Mouse (Mus musculus) frontal cortex, adult 2 months (tissue): ENCODE data around the gene Eloa. TPM values are rescaled to one million over a fixed set of nuclear protein-coding genes. Genes with fewer than 3 reads are reported as not detected.

Experiments
- DNase-seq, 2 experiments: peaks; one replicate each; pipeline ENCODE4 v3.0.0; 2022; ENCODE audit warnings: low spot score in 1 of 2; ENCODE audit errors: extremely low spot score in 1 of 2
- polyA plus RNA-seq: library from polyadenylated mRNA; depleted of rRNA; stranded (reverse); fragments of >200 nt; gene quantifications from 2 replicates; pipeline ENCODE4 v1.2.3, GENCODE M21; 2012

The Eloa gene
- polyA plus RNA-seq, 1 experiment = 20.4 TPM

DNA sequence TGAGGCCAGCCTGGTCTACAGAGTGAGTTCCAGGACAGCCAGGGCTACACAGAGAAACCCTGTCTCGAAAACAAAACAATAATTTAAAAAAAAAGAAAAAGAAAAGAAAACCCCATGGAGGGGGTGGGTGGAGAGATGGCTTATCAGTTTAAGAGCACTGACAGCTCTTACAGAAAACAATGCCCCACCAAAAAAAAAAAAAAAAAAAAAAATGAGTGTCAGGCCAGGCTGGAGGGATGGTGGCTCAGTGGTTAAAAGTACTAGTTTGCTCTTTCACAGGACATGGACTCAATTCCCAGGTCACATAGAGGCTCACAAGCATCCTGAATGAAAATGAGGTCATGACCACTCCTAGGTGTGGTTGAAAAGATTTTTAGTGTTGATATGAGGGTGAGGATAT, 11.7 kb upstream of the Eloa start:
- DNase-seq = no peak

DNA sequence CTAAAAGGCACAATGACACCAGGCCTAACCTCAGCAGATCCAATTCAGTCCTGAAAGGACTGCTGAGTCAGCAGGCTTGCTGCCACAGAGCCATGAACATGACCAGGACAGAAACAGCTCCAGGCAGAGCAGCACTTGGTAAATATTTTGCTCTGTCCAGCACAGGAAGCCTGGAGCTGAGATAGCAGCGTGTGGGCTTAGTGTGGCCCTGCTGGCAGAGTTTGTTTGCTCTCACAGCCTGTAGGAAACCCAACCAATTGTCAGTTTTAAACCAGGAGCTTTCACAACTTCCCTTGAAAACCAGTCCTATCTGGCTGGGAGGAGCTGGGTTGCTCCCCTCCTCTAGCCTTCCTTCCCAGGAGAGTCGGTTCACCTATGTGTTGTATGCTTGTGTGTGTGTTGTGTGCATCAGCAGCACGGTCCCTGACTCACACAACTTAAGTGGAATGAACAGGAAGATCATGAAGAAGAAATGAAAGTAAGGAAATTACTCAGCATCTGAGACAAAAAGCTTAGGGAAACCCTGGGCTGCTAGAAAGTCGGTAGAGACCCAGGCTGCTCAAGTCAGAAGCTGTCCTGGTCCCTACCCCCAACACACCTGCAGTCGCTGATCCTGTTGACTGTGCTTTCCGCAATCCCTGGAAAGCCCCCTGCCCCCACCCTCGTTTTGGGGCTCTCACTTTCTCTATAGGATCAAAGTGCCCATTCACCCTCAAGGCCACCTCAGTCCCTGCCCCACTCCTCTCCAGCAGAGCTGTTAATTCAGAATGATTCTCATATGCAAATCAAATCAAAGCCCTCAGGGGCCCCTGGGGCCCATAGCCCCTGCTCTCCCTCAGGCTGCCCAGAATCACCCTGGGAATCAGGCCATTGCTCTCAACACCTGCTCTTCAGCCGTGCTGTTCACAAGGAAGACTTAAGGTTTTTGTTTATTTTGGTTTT, 9.7 kb upstream of the Eloa start:
- no peak for DNase-seq

DNA sequence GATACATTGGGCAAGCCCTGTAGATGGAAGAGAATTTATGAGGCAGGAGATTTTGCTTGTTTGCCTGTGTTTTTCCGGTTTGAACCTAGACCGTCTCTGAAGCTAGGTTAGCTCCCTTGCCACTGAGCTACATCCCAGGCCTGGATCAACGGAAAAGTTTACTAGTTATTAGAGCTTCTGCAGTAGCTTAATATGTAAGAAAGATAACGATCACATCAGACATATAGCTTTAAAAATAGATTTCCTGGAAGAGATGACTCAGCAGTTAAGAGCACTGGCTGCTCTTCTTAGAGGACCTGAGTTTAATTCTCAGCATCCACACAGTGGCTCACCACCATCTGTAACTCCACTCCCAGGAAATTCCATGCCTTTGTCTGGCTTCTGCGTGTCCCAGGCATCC, 7.1 kb upstream of the Eloa start:
- no peak for DNase-seq

DNA sequence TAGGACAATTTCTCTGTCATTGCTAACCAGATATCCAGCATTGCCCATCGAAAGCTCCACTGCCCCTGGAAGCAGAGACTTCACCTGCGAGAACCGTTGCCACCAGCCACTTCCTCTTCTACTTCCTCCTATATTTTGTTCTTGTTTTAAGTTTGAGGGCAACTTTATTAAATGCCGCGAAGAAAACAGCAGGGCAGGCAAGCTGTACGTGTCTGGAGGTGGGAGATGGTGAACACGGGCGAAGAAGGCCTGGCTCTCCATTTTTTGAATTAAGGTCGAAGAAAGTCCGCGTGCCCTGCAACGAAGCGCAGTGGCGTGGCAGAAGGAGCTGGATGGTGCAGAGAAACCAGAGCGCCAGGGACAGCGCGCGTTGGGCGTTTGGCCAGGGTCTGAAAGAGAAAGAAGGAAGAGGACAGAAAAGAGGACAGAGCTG, 6.6 kb upstream of the Eloa start:
- DNase-seq = no peak

DNA sequence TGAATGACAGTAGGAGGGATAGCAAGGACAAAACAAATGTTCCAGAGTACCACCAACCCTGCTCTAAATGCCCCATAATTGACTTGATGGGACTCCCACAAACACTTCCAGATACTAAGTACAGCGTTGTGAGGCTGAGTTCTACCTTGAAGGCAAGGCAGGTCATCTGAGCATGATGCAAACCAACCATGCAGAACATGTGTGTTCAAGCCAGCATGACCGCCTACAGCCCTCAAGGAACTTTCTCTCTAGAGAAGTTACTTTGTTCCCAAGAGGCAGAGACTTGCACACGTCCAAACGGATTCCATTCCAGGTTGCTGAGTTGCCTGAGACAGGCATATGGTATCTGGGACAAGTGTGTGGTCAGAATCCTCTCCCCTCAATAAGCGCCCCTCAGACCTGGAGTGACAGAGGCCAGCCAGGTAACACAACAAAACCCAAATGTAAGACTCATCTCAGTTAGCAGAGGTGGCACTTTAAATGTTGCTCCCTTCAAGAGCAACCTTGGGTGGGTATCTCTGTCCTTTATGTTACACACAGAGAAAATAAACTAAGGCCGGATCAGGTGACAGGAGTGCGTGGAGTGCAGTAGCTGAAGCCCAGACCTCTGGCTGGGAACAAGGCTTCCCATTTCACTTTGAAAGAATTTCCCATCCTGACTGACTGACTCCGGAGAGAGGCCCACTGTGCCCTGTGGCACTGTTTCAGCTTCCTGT, 6.0 kb upstream of the Eloa start:
- no peak for DNase-seq

DNA sequence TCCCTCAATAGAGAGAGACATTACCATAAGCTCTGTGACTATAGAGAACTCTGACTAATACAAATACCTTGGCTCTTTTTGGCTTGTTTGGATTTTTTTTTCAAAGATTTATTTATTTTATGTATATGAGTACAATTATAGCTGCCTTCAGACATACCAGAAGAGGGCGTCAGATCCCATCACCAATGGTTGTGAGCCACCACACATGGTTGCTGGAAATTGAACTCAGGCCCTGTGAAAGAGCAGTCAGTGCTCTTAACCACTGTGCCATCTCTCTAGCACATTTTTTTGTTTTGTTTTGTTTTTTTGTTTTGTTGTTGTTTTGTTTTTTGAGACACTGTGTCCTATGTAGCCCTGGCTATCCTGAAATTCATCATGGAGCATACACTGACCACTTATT, 3.8 kb upstream of the Eloa start:
- DNase-seq = no peak

DNA sequence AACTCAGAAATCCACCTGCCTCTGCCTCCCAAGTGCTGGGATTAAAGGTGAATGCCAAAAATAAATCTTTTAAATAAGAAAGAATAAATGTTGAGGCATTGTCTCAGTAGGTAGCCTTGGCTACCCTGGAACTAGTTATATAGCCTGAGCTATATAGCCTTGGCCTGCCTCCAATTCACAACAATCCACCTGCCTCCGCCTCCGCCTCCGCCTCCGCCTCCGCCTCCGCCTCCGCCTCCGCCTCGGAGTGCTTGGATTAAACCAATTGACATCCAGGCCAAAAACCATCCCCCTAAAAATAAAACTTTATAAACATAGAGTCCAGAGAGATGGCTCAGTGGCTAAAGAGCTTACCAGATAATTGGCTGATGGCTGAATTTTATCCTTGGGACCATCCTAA, 1.4 kb upstream of the Eloa start:
- no peak for DNase-seq

DNA sequence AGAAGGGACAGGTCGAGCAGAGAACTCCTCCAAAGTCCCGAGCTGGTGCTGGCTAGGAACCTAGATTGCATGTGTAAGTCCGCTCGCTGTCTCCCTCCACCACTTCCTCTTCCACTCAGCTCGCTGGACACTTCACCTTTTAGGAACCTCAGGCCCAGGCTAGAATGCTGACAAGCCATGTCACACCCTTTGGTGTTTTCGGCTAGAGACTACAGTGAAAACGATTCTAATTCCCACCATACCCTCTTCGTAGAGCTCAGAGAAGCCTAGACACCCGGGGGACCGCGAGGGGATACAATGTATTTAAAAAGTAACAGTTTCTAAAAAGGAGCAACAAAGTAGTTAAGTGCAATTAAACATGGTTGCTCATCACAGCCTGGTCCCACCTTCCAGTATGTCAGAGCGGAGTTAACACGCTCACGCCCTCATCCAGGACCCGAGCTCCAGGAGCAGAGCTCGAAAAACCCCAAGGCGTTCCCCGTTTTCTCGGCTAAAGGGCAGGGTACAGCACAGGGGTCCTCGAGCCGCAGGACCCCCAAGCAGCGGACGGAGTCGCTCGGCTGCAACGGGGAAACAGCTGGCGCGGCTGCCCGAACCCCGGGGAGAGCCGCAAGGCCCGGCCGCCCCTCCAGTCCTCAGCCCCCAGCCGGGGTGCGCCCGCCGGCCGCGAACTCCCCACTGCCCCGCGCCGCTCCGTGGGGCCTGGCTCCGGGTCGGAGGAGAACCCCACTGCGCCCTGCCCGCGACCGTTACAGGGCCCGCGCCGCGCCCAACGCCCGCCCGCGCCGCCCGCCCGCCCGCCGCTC, 617 bp downstream of the Eloa start:
- no peak for DNase-seq

DNA sequence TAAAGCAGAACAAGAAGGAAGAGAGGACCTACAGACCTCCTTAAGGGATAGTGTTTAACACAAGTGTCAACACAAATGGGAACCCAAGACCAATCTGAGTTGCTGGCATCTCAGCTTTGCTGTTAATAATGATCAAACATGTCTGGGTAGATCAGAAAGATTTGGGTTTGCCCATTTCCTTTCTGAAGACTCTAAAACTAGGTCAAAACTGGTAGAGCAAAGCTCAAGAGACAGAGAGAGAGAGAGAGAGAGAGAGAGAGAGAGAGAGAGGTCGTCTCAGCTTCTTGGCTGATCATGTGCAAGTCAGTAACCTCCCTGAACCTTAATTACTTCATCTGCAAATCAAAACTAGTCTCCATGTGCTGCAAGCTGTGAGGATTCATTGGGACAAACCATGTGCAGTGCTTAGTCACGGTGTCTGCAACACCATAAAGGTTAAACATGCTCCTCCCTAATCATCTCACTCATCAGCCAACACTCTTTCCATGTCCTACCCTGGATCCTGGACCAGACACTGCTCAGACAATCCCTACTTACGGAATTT, 5.4 kb downstream of the Eloa start:
- DNase-seq = no peak

DNA sequence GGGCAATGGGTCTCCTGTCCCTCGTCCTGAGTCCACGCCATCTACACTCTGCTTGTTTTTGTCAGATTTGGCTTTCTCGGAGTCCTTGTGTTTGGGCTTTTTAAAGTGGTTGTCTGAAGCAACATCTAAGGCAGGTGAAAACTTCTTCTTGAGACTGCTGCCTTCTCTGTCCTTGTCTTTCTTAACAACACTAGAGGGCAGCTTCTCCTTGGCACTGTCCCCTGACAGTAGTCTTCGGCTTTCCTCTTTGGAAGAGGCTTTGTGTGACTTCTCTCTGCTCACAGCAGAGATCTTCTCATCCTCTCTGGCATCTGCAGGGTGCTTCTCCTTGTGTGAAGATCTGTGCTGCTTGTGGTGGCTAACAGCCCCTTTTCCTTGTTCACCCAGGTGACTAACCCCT, 11.0 kb downstream of the Eloa start:
- no peak for DNase-seq

DNA sequence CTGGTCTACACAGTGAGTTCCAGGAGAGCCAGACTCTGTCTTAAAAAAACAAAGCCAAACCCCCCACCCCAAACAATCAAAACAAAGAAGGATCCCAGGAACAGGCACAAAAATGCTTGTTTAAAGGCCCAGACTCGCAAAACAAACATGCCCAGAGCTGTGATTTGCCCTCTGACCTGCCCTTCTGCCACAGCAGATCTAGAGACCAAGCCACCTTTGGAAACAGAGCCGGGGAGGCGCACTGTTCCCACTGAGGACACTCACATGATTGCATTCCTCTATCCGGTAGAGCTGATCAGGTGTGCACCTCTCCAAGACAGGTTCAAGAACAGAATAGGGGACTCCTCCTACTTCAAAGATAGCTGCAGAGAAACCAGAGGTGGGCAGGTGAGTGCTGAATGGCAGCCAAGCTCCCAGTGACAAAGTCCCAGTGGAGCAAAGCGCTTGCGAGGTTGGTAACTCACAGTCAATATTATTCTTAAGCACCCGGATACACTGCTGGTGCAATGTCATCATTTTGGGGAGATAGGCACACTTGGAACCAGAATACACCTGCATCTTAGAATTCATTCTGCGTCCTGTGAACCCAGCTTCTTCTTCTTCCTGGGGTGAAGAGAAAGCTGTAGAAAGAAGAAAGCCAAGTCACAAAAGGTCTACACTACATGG, 12.6 kb downstream of the Eloa start:
- no peak for DNase-seq

DNA sequence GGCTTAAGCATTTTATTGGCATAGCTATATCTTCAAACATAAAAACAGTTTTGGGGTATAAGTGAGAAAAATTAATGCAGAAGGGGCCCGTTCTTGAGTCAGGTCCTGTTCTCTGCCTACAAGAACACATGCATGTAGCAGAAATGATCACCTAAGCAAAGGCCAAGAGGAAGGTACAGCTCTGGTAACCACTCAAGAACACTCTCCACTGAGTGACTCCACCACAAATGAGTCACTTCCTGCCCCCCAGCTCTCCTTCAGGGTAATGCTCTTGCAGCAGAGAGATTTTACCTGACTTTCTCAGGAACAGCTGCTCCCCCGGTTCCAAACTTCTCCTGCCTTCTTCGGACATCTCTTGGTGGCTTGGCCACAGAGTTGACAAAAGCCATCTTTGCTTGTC, 14.7 kb downstream of the Eloa start:
- DNase-seq = no peak

DNA sequence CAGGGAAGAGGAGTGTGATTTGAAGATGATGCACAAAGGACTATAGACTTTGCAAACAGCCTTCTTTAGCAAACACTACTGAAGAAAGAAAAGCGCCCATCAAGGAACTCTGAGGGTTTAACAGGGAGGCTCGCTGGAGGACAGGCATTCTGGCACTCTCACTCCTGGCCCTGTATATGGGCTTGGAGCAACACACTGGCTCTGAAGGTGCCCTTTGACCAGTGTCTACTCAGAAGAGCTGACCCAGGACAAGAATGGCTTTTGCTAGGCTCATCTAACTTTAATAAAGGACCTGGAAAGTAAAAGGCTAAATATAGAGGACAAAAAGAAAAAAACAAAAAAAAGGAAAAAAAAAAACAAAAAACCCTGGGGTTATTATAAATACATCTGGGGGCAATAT, 16.6 kb downstream of the Eloa start:
- no peak for DNase-seq

DNA sequence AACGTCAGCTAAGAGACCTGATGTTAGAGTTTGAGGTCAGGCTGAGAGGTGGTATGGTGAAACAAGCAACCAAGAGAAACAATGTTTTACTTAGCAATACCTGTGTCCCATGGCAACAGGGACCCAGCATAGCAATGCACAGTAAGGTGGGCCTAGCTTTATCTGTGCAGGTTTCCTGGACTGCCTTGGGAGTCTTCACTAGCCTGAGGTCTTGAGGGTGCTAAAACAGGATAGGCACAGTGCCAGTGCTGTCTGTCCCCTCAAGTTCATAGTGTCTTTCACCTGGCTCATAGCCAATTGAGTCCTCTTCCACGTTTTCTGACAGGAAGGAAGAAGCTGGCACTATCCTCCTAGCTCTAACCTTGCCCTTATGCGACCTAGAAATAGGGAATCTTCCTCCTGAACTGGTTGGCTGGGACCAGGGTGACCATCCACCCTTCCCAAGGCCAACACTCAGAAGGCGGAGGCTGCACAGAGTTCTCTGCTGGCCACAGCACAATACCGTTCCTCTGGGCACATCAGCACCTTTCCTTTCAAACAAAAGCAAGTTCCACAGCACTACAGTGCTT, 17.4 kb downstream of the Eloa start:
- DNase-seq = no peak

DNA sequence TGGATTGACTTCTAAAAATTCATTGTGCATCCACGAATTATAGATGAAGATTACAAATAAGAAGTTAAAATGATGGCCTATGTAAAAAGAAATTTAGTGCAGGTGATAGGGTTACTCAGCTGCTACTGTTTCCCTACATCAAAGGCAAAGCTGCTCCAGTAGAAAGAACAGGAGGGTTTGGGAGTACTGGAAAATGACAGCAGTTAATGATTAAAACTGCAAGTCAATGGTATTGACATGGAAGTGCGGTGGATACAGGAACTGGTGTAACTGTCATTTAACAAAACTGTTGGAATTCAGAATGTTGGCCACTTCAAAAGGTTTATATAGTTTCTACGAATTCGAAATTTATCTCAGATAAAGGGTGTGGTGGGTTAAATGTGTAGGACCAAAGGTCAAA, 26.4 kb downstream of the Eloa start:
- DNase-seq = no peak

DNA sequence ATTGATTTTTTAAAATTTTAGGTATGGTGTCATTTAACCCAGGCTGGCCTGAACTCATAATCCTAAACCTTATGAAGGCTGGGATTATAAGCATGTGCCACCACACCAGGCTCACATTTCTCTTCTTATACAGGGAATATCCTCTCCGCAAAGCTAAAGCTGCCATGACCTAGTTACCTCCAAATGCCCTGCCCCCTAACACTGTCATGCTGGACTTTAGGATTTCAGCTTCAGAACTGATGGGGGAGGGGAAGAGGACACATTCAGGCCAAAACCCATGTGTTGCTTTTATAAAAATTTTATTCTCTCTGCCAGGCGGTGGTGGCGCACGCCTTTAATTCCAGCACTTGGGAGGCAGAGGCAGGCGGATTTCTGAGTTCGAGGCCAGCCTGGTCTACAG, 27.6 kb downstream of the Eloa start:
- DNase-seq = no peak

DNA sequence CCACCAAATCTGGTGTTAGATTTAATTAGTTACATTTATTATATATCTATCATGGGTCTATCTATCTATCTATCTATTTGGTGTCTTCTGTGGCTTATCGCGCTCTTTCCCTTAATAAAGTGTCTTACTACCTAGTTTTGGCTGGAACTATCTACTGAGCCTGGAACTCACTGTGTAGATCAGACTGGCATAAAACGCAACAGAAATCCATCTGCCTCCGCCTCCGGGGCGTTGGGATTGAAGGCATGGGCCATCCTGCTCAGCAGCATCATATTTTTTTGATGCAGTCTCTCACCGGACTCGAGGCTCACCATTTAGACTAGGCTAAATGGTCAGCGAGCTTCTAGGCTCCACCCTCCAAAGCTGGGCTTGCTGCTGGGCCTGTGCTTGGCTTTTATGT, 33.8 kb downstream of the Eloa start:
- DNase-seq = no peak

DNA sequence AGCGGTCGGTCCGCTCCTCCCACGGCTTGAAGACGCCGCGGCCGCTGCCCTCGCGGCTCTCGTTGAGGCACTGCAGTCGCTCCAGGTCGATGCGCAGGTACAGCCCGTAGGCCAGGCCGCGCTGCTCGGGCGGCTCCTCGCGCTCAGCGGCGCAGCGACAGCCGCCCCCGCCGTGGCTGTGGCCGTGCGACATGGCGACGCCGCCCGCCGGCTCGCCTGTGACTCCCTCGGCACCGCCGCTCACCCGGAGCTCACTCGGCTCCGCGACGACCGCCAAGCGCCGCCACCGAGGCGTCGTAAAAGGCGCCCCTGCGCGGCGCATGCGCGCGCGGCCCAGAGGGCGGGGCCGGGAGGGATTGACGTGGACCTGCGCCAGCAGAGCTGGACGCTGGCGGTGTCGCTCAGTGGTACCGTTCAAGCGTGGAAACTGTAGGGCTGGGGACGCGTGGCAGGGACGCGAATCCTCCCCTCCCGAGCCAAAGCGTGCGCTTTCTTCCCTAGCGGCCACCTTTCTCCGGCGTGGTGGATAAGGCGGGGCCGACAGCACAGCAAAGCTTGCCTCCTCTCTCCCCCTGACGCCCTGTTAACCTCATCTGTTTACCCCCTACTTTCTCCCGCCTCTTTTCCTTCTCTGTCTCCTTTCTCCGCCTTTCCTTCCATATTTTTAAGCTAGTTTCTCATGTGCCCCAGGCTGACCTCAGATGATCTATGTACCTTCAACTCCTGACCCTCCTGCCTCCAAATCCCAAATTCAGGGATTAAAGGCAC, 34.4 kb downstream of the Eloa start, which contains the start of gene Pithd1:
Gene Pithd1 (minus strand): TSS at position 322 of the 768 bp plus-strand sequence.
- DNase-seq = peak; percentile 82 to 94

DNA sequence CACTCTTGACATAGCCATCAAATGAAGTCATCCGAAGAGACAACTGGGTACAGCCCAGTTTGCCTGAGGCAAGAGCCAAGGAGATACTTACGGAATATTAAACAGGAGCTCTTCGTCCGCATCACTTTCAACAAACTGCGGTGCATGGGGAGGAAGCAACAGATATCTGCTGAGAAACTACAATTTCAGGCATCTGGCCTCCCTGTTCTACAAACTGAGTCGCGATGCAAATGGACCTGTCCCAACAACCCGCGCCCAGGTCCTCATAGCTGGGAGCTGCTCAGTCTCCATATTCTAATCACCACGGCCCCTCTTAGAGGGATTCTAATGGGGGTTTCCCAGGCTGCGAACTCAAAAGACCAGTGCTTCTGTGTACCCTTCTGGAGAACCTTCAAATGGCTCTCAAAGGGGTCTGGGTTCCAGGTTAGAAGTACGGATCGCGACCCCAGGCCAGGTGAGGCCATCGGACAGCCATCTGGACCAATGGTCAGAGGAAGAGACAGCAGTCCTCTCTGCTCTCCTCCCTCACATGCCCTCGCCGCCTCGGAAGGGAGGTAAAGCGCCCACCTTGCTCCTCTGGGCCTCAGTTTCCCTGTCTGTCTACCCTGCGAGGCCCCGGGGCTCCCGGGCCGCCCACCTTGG, 35.1 kb downstream of the Eloa start:
- DNase-seq = no peak
